Mouse (Mus musculus) forebrain, embryonic 12.5 days (tissue): Measurements from ENCODE around the gene Gm1140. TPM values are rescaled to one million over a fixed set of nuclear protein-coding genes. Genes with fewer than 3 reads are reported as not detected.
"Not testable (repeated sequence)": the region's sequence is repeated elsewhere in the genome, so short reads cannot be mapped to it uniquely, and the experiment has no call there.

Source experiments
- ATAC-seq: fragments of 200-750 bp; cut with Nextera tagmentation; 2 replicates; pipeline ENCODE4 v1.8.0; 2017; ENCODE audit warnings: moderate TSS enrichment; ENCODE audit not compliant: low FRiP score
- H3K27ac ChIP-seq: fragments of 300-500 bp; sonication (generic); 2 replicates; pipeline ENCODE4 v1.5.1; 2016; ENCODE audit warnings: mild to moderate bottlenecking
- H3K27me3 ChIP-seq: fragments of 300-500 bp; sonication (generic); 2 replicates; pipeline ENCODE4 v1.6.1; 2016; ENCODE audit warnings: mild to moderate bottlenecking
- H3K36me3 ChIP-seq: fragments of 300-500 bp; sonication (generic); replicated peaks from 2 replicates; pipeline ENCODE4 v1.6.1; 2016; ENCODE audit warnings: mild to moderate bottlenecking
- H3K4me1 ChIP-seq: fragments of 300-500 bp; sonication (generic); 2 replicates; pipeline ENCODE4 v1.6.1; 2016
- H3K4me2 ChIP-seq: fragments of 300-500 bp; sonication (generic); 2 replicates; pipeline ENCODE4 v1.6.1; 2016; ENCODE audit warnings: mild to moderate bottlenecking, moderate library complexity
- H3K4me3 ChIP-seq: fragments of 300-500 bp; sonication (generic); replicated peaks from 2 replicates; pipeline ENCODE4 v1.5.1; 2016; ENCODE audit warnings: mild to moderate bottlenecking
- H3K9ac ChIP-seq: fragments of 300-500 bp; sonication (generic); 2 replicates; pipeline ENCODE4 v1.6.1; 2016; ENCODE audit warnings: mild to moderate bottlenecking
- H3K9me3 ChIP-seq: fragments of 300-500 bp; sonication (generic); 2 replicates; pipeline ENCODE4 v1.6.1; 2016
- WGBS: fragments of 180-500 bp; shearing (Covaris S2); methylation state at CpG from one replicate; pipeline ENCODE4 v1.1.7; 2016; 5-methylcytosine and 5-hydroxymethylcytosine counted together
- polyA plus RNA-seq: library from polyadenylated mRNA; unstranded; fragments of >200 nt; fragmentation: Nextera tagmentation; extraction: Ambion mirVana; gene quantifications from 2 replicates; pipeline ENCODE4 v1.2.1, GENCODE M21; 2016

Gene Gm1140
- not detected in 2 replicates for polyA plus RNA-seq

- not testable (repeated sequence) for H3K27ac ChIP-seq, H3K4me3 ChIP-seq, H3K4me1 ChIP-seq, H3K27me3 ChIP-seq, ATAC-seq, H3K4me2 ChIP-seq, H3K36me3 ChIP-seq, H3K9ac ChIP-seq, H3K9me3 ChIP-seq
- WGBS, result 100% methylated on average over 4 of the region's 11 CpGs
Observed at GRCm38 (mm10) chrX:67693462-67693861, at the start of gene Gm1140. Gene Gm1140, minus strand, starts transcription at chrX:67693562.

GRCm38 (mm10) chrX:67695398-67695797 is 2.0 kb upstream of the Gm1140 start, which contains the start of gene Gm14692:
Gene Gm14692, plus strand, starts transcription at chrX:67695698.
- not testable (repeated sequence) for H3K4me3 ChIP-seq, H3K4me1 ChIP-seq, H3K9ac ChIP-seq, ATAC-seq, H3K9me3 ChIP-seq, H3K4me2 ChIP-seq, H3K27ac ChIP-seq, H3K36me3 ChIP-seq, H3K27me3 ChIP-seq
- WGBS, result 97% methylated on average over 5 of the region's 10 CpGs

Other genes starting within 250 kb of the Gm1140 start
- not detected in 2 replicates for gene Gm14692, start 2.1 kb upstream of the Gm1140 start, polyA plus RNA-seq
- not detected in 2 replicates for gene 4933436I01Rik, start 227.9 kb upstream of the Gm1140 start, polyA plus RNA-seq